Mouse (Mus musculus) layer of hippocampus, postnatal 10 days (tissue): ENCODE measurements at regions not wholly inside any gene's neighbourhood (a gene's known extent, or its start where the extent isn't known, plus 50 kb on each side); places are given as distances from the start of the nearest gene placed in this dataset.

ENCODE experiments used
- DNase-seq, 2 experiments: peaks; one replicate each; pipeline ENCODE4 v3.0.0; 2021; ENCODE audit warnings: low spot score in 2 of 2

GRCm38 (mm10) chr1:143881192-143881591 lies 104.1 kb downstream of the Uchl5 start:
- DNase-seq: no peak

- no peak for DNase-seq
Observed at GRCm38 (mm10) chr1:143879622-143880021, 102.5 kb downstream of the Uchl5 start.

- no peak for DNase-seq
Observed at GRCm38 (mm10) chr1:143878266-143878665, 101.2 kb downstream of the Uchl5 start.

GRCm38 (mm10) chr1:143860319-143860718 lies 83.2 kb downstream of the Uchl5 start:
- no peak for DNase-seq

GRCm38 (mm10) chr1:143858532-143858931 lies 81.5 kb downstream of the Uchl5 start:
- DNase-seq: no peak
